ENCODE assay signal across 16 mouse cellular contexts in the genomic region with DNA sequence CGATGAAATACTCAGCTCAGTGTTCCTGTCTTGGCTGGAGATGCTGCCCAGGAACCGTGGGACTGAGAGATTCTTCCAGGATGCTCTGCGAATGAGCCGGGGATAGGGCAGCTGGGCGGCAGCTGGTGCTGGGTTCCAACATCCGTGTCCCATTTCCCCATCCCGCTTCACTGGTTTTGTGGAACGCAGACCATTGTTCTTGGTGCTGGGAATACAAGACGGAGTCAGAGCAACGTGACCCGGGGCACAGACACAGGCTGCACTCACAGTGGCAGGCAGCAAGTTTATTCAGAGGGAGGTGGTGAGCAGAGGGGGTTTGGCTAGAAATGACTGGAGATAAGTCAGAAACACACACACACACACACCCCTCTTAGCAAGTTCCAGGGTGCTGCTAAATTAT. TPM values are rescaled to one million over a fixed set of nuclear protein-coding genes. Genes with fewer than 3 reads are reported as not detected.
"Had no signal": no experiment of that assay in that cellular context is flagged by ENCODE, and none has a peak within 500 bp of the region (broad histone marks: within the 10 kb centered on the region; RNA-seq: fewer than 3 reads in every experiment).

No protein-coding gene starts in this region.

- H3K4me3 ChIP-seq: kidney, embryonic 15.5 days; limb, embryonic 13.5 days; midbrain, embryonic 13.5 days; myocyte; neural tube, embryonic 15.5 days had no signal

- DNase-seq: kidney, postnatal 14 days; left cerebral cortex, postnatal 4 days; lung, adult 18-20 months; right cerebral cortex, adult 18-20 months; right cerebral cortex, postnatal 25 days; thymus, postnatal 36 days had no signal

- H3K27me3 ChIP-seq: kidney, embryonic 15.5 days; limb, embryonic 13.5 days; midbrain, embryonic 13.5 days; neural tube, embryonic 15.5 days had no signal

- H3K36me3 ChIP-seq: kidney, embryonic 15.5 days; limb, embryonic 13.5 days; midbrain, embryonic 13.5 days; neural tube, embryonic 15.5 days had no signal

- H3K27ac ChIP-seq: kidney, embryonic 15.5 days; limb, embryonic 13.5 days; liver, embryonic 14.5 days; midbrain, embryonic 13.5 days; neural tube, embryonic 15.5 days had no signal

- H3K9ac ChIP-seq: kidney, embryonic 15.5 days; limb, embryonic 13.5 days; liver, embryonic 14.5 days; midbrain, embryonic 13.5 days; neural tube, embryonic 15.5 days had no signal

- ATAC-seq: midbrain, embryonic 13.5 days had no signal

- H3K9me3 ChIP-seq: kidney, embryonic 15.5 days; limb, embryonic 13.5 days; midbrain, embryonic 13.5 days; neural tube, embryonic 15.5 days had no signal

- H3K4me2 ChIP-seq: kidney, embryonic 15.5 days; limb, embryonic 13.5 days; midbrain, embryonic 13.5 days; neural tube, embryonic 15.5 days had no signal

RNA-seq across cellular contexts. Expression of a gene that starts 3.7 kb away (rescaled TPM):
- polyA plus RNA-seq: liver, adult 2 months; midbrain, embryonic 13.5 days; neural tube, embryonic 11.5 days; small intestine, adult 2 months had no signal

RNA-seq across cellular contexts. Expression of a gene that starts 38.9 kb away (rescaled TPM):
- polyA plus RNA-seq: large intestine, adult 2 months; liver, adult 2 months; neural tube, embryonic 11.5 days; neural tube, embryonic 15.5 days; small intestine, adult 2 months had no signal
